Mouse (Mus musculus) intestine, postnatal 0 days (tissue): Measurements from ENCODE around the gene Blmh. TPM values are rescaled to one million over a fixed set of nuclear protein-coding genes. Genes with fewer than 3 reads are reported as not detected.

ENCODE experiments used
- ATAC-seq: fragments of 200-750 bp; cut with Nextera tagmentation; 2 replicates; pipeline ENCODE4 v1.8.0; 2017; ENCODE audit warnings: mild to moderate bottlenecking, moderate TSS enrichment, moderate library complexity
- H3K27ac ChIP-seq: fragments of 300-500 bp; sonication (generic); 2 replicates; pipeline ENCODE4 v1.5.1; 2014; ENCODE audit warnings: mild to moderate bottlenecking, low read depth, low read length, moderate library complexity
- H3K27me3 ChIP-seq: fragments of 300-500 bp; sonication (generic); replicated peaks from 2 replicates; pipeline ENCODE4 v1.6.1; 2014; ENCODE audit warnings: low read length, mixed read lengths; ENCODE audit not compliant: control insufficient read depth, insufficient read depth
- H3K36me3 ChIP-seq: fragments of 300-500 bp; sonication (generic); 2 replicates; pipeline ENCODE4 v1.6.1; 2014; ENCODE audit warnings: mild to moderate bottlenecking, moderate library complexity; ENCODE audit not compliant: control insufficient read depth, insufficient read depth
- H3K4me1 ChIP-seq: fragments of 300-500 bp; sonication (generic); replicated peaks from 2 replicates; pipeline ENCODE4 v1.6.1; 2014; ENCODE audit warnings: antibody characterized with exemption, low read length, mixed read lengths; ENCODE audit not compliant: control insufficient read depth, insufficient read depth
- H3K4me2 ChIP-seq: fragments of 300-500 bp; sonication (generic); replicated peaks from 2 replicates; pipeline ENCODE4 v1.6.1; 2014; ENCODE audit warnings: low read depth, mild to moderate bottlenecking, moderate library complexity
- H3K4me3 ChIP-seq: fragments of 300-500 bp; sonication (generic); 2 replicates; pipeline ENCODE4 v1.5.1; 2014; ENCODE audit warnings: low read depth, low read length
- H3K9ac ChIP-seq: fragments of 300-500 bp; sonication (generic); 2 replicates; pipeline ENCODE4 v1.6.1; 2014; ENCODE audit warnings: mild to moderate bottlenecking, low read depth, low read length
- H3K9me3 ChIP-seq: fragments of 300-500 bp; sonication (generic); 2 replicates; pipeline ENCODE4 v1.6.1; 2016; ENCODE audit warnings: mixed run types; ENCODE audit not compliant: control insufficient read depth
- CTCF ChIP-seq: sonication (generic); IDR thresholded peaks from 2 replicates; pipeline ENCODE4 v1.5.1; 2016; ENCODE audit warnings: low read depth, mild to moderate bottlenecking, control low read depth, antibody characterized with exemption, moderate library complexity
- WGBS: fragments of 180-500 bp; shearing (Covaris S2); extraction: QIAGEN DNeasy Blood & Tissue Kit; methylation state at CpG from one replicate; pipeline ENCODE4 v1.1.7; 2014; 5-methylcytosine and 5-hydroxymethylcytosine counted together
- polyA plus RNA-seq: library from polyadenylated mRNA; unstranded; fragments of >200 nt; fragmentation: Nextera tagmentation; extraction: Ambion mirVana; gene quantifications from 2 replicates; pipeline ENCODE4 v1.2.1, GENCODE M21; 2015

Gene Blmh
- polyA plus RNA-seq, 1 experiment from 2014 or later, result 56.7 TPM

DNA sequence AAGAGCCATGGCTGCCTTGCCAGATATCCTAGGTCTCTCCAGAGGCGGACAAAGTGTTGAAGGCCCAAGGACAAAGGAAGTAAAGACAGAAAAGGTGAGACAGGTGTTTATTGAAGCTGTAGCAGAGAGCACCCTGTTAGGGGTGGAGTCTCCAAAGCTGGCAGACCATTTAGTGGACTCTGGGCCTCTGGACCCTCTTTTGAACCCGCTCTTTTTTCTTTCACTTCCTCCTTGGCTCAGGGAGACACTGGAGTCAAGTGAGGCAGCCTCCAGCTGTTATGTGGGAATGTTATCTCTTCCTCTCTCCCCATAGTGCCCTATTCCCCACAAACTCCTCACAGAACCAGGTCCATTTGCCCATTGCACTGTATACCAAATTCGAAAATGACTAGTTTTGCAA is 31.6 kb upstream of the Blmh start:
- ATAC-seq, result peak; percentile 55; the same call in 1 of the 2 replicates
- 52% methylated on average over 3 of the region's 3 CpGs for WGBS

DNA sequence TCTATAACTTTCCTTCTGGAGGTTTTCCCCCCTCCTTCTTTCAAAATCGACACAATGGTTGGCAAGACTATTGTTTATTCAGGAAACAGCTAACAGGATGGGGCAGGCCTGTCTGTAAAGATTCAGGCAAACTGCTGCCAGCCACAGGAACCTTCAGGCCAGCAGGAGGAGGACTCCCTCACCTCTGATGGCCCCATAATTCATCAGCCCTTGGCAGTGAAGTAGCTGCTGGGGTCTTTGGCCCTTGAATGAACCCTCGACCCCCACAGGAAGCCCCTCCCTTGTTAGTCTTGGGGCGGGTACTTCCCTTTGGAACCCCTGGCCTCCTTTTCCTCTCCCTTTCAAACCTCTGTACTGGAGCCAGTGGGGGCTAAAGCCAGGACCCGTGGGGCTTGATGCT is 31.0 kb upstream of the Blmh start:
- Histone ChIP-seq H3K4me1 (peaks cover 7% of the 10 kb centered on the region; the same call in 1 of the 2 replicates), H3K9ac (no peak overlapping the region), H3K4me3 (no peak overlapping the region), H3K27me3 (no peaks in the 10 kb centered on the region), H3K4me2 (no peak overlapping the region), H3K36me3 (no peaks in the 10 kb centered on the region), H3K9me3 (no peaks in the 10 kb centered on the region), H3K27ac (peak overlapping the region; percentile 29; the same call in 1 of the 2 replicates)
- TF ChIP-seq CTCF, result peak; percentile 28
- ATAC-seq, result no peak
- 12% methylated on average over 4 of the region's 4 CpGs for WGBS

More for the DNA sequence above, 31.6 kb upstream of the Blmh start:
- H3K36me3 ChIP-seq, result no peaks in the 10 kb centered on the region
- H3K27ac ChIP-seq, result no peak overlapping the region
- no peak overlapping the region for H3K4me3 ChIP-seq
- H3K27me3 ChIP-seq, result no peaks in the 10 kb centered on the region
- TF ChIP-seq CTCF, result no peak
- H3K4me2 ChIP-seq, result no peak overlapping the region
- H3K9me3 ChIP-seq, result no peaks in the 10 kb centered on the region
- peaks cover 1% of the 10 kb centered on the region; the same call in 1 of the 2 replicates for H3K4me1 ChIP-seq
- H3K9ac ChIP-seq, result no peak overlapping the region

DNA sequence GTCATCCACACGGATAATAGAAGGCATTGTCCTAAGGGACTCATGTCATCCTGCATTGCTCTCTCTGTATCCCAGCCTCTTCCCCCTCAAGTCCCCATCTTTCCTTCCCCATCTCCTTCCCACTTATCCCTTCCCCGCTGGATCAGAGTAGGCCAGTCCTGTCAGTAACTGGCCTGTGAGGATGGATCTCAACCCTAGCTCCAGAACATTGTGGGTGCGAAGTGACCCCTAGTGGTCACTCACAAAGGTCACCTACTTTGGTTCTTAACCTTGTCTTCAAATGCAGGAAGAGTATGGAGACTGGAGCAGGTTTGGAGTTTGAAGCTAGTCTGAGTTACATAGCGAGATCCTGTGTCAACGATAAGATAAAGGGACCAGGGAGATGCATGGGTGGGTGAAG is 30.4 kb upstream of the Blmh start:
- 26% methylated on average over 5 of the region's 5 CpGs for WGBS
- H3K27ac ChIP-seq, result no peak overlapping the region
- no peaks in the 10 kb centered on the region for H3K27me3 ChIP-seq
- peak; percentile 23; the same call in 1 of the 2 replicates for ATAC-seq
- H3K4me3 ChIP-seq, result no peak overlapping the region
- peaks cover 7% of the 10 kb centered on the region; the same call in 1 of the 2 replicates for H3K4me1 ChIP-seq
- no peaks in the 10 kb centered on the region for H3K9me3 ChIP-seq
- no peak overlapping the region for H3K9ac ChIP-seq
- no peak overlapping the region for H3K4me2 ChIP-seq
- peak; percentile 96 for TF ChIP-seq CTCF
- no peaks in the 10 kb centered on the region for H3K36me3 ChIP-seq

DNA sequence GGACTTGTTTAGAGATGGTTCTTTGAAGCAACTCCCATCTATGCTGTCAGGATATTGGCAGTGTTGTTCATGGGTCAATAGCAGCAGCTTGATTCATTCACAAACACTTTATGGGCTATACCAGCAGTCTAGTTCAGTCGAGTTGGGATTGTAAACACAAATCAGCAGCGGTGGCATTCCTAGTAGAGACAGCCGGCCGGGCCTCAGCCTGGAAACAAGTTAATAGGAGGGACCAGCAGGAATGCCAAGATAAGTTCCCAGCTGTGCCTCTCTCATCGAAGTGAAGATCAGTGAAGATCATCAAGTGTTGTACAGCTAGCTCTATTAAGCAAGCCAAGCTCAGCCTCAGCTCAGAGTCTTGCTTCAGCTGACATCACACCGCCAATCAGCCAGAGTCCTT is 28.2 kb upstream of the Blmh start:
- TF ChIP-seq CTCF, result no peak
- H3K4me2 ChIP-seq, result no peak overlapping the region
- no peaks in the 10 kb centered on the region for H3K27me3 ChIP-seq
- no peak overlapping the region for H3K27ac ChIP-seq
- H3K9ac ChIP-seq, result no peak overlapping the region
- no peak overlapping the region for H3K4me3 ChIP-seq
- WGBS, result 27% methylated on average over 6 of the region's 6 CpGs
- no peak for ATAC-seq
- H3K9me3 ChIP-seq, result no peaks in the 10 kb centered on the region
- peaks cover 7% of the 10 kb centered on the region for H3K4me1 ChIP-seq
- no peaks in the 10 kb centered on the region for H3K36me3 ChIP-seq

DNA sequence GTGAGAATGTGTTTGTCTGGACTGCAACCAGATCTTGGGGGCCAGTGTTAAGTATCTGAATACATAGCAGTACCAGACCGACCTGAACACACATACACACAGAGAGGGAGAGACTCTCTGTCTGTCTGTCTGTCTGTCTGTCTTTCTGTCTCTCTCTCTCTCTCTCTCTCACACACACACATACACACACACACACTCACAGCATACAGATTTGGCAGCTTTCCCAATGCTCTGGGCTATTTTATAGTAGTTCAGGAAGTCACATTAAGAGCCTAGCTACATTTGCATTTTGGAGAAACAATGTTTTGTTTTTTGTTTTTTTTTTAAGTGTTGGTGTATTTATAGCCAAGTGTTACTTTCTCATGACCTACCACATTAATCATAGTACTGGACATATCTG is 27.5 kb upstream of the Blmh start:
- WGBS, result 55% methylated on average over 1 of the region's 1 CpGs

DNA sequence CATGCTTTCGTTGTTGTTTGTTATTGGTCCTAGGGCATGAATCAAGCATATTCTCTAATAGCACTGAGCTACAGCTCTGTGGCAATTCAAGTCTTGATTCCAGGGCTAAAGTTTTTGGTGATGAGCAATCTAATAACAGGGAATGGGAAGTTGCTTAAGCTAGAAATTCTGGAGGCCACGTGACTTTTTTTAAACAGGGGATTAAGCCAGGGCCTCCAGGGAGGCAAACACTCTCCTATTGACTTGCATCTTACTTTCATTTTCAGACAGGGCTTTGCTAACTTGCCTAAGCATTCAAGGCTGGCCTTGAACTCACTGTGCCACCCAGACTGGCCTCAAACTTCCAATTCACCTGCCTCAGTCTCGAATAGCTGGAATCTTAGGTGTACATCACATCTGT is 26.7 kb upstream of the Blmh start:
- TF ChIP-seq CTCF, result no peak
- 36% methylated on average over 3 of the region's 3 CpGs for WGBS
- H3K27me3 ChIP-seq, result no peaks in the 10 kb centered on the region
- H3K4me1 ChIP-seq, result peaks cover 11% of the 10 kb centered on the region
- no peaks in the 10 kb centered on the region for H3K9me3 ChIP-seq
- no peaks in the 10 kb centered on the region for H3K36me3 ChIP-seq
- no peak overlapping the region; the same call in 1 of the 2 replicates for H3K27ac ChIP-seq
- no peak overlapping the region for H3K4me3 ChIP-seq
- no peak for ATAC-seq
- no peak overlapping the region for H3K4me2 ChIP-seq
- H3K9ac ChIP-seq, result no peak overlapping the region

More for the DNA sequence above, 27.5 kb upstream of the Blmh start:
- TF ChIP-seq CTCF, result no peak
- H3K9me3 ChIP-seq, result no peaks in the 10 kb centered on the region
- no peak overlapping the region for H3K4me3 ChIP-seq
- H3K9ac ChIP-seq, result no peak overlapping the region
- no peaks in the 10 kb centered on the region for H3K36me3 ChIP-seq
- H3K4me1 ChIP-seq, result peaks cover 11% of the 10 kb centered on the region
- no peak overlapping the region for H3K4me2 ChIP-seq
- no peak for ATAC-seq
- H3K27me3 ChIP-seq, result no peaks in the 10 kb centered on the region
- no peak overlapping the region for H3K27ac ChIP-seq

DNA sequence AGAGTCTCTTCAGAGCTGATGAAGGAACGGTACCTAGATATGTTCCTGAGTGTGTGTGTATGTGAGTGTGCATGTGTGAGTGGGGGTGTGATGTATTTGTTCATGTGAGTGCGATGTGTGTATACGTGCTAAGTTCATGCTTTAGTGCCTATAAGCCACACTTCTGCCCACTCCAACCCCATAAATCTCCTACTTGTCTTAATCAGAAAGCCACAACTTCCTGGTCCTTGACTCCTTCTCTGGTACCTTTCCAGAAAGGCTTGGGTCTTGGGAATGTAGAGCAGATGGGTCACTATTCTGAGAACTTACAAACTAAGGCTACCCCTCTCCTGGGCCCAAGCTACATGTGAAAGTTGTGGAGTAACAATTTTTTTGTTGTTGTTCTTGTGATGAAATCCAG is 25.9 kb upstream of the Blmh start:
- Histone ChIP-seq H3K27me3 (no peaks in the 10 kb centered on the region), H3K4me3 (no peak overlapping the region), H3K27ac (no peak overlapping the region), H3K9ac (no peak overlapping the region), H3K4me1 (peaks cover 11% of the 10 kb centered on the region), H3K4me2 (no peak overlapping the region), H3K9me3 (no peaks in the 10 kb centered on the region), H3K36me3 (no peaks in the 10 kb centered on the region)
- 85% methylated on average over 3 of the region's 3 CpGs for WGBS
- TF ChIP-seq CTCF, result no peak
- ATAC-seq, result no peak
